Mouse (Mus musculus): ENCODE data around the gene Cd44. TPM values are rescaled to one million over a fixed set of nuclear protein-coding genes. Genes with fewer than 3 reads are reported as not detected.

Gene Cd44
- polyA plus RNA-seq, 1 experiment = 19.3 TPM

GRCm38 (mm10) chr2:102918301-102918700 lies 16.8 kb upstream of the Cd44 start:
- TF ChIP-seq CTCF (IDR thresholded peaks at IDR 0.05; ENCODE audit: borderline replicate concordance, control insufficient read depth, extremely low read depth, insufficient read depth, low read length, poor library complexity) (no peak), POLR2A (IDR thresholded peaks at IDR 0.05; ENCODE audit: control insufficient read depth, extremely low read depth, insufficient read depth, low read length, poor library complexity) (no peak)
- DNase-seq = no peak
- Histone ChIP-seq H3K4me1 (replicated peaks; ENCODE audit: control insufficient read depth, insufficient read depth, low read length) (peaks cover 14% of the 10 kb centered on the region), H3K27me3 (ENCODE audit: control insufficient read depth, insufficient read depth, low read length) (no peaks in the 10 kb centered on the region), H3K36me3 (ENCODE audit: control insufficient read depth, insufficient read depth, low read length) (no peaks in the 10 kb centered on the region), H3K4me3 (ENCODE audit: control insufficient read depth, insufficient read depth, low read length) (no peak overlapping the region), H3K27ac (ENCODE audit: control insufficient read depth, insufficient read depth, low read length) (no peak overlapping the region)
- 96% methylated on average over 1 of the region's 1 CpGs for WGBS

- Histone ChIP-seq H3K4me1 (replicated peaks; ENCODE audit: control insufficient read depth, insufficient read depth, low read length) (peaks cover 20% of the 10 kb centered on the region), H3K27me3 (ENCODE audit: control insufficient read depth, insufficient read depth, low read length) (no peaks in the 10 kb centered on the region)
Observed at GRCm38 (mm10) chr2:102916596-102916995, 15.1 kb upstream of the Cd44 start.

GRCm38 (mm10) chr2:102914675-102915074 lies 13.2 kb upstream of the Cd44 start:
- TF ChIP-seq POLR2A (IDR thresholded peaks at IDR 0.05; ENCODE audit: control insufficient read depth, extremely low read depth, insufficient read depth, low read length, poor library complexity) (no peak), CTCF (IDR thresholded peaks at IDR 0.05; ENCODE audit: borderline replicate concordance, control insufficient read depth, extremely low read depth, insufficient read depth, low read length, poor library complexity) (no peak)
- Histone ChIP-seq H3K27me3 (ENCODE audit: control insufficient read depth, insufficient read depth, low read length) (no peaks in the 10 kb centered on the region), H3K27ac (ENCODE audit: control insufficient read depth, insufficient read depth, low read length) (no peak overlapping the region), H3K4me3 (ENCODE audit: control insufficient read depth, insufficient read depth, low read length) (no peak overlapping the region), H3K4me1 (replicated peaks; ENCODE audit: control insufficient read depth, insufficient read depth, low read length) (peaks cover 20% of the 10 kb centered on the region), H3K36me3 (ENCODE audit: control insufficient read depth, insufficient read depth, low read length) (no peaks in the 10 kb centered on the region)
- 46% methylated on average over 5 of the region's 5 CpGs for WGBS
- no peak for DNase-seq

More at GRCm38 (mm10) chr2:102916596-102916995, 15.1 kb upstream of the Cd44 start:
- Histone ChIP-seq H3K36me3 (ENCODE audit: control insufficient read depth, insufficient read depth, low read length) (no peaks in the 10 kb centered on the region), H3K27ac (ENCODE audit: control insufficient read depth, insufficient read depth, low read length) (no peak overlapping the region), H3K4me3 (ENCODE audit: control insufficient read depth, insufficient read depth, low read length) (no peak overlapping the region)
- WGBS = 88% methylated on average over 3 of the region's 3 CpGs
- TF ChIP-seq POLR2A (IDR thresholded peaks at IDR 0.05; ENCODE audit: control insufficient read depth, extremely low read depth, insufficient read depth, low read length, poor library complexity) (no peak), CTCF (IDR thresholded peaks at IDR 0.05; ENCODE audit: borderline replicate concordance, control insufficient read depth, extremely low read depth, insufficient read depth, low read length, poor library complexity) (no peak)
- no peak for DNase-seq

- Histone ChIP-seq H3K27me3 (ENCODE audit: control insufficient read depth, insufficient read depth, low read length) (no peaks in the 10 kb centered on the region), H3K36me3 (ENCODE audit: control insufficient read depth, insufficient read depth, low read length) (no peaks in the 10 kb centered on the region), H3K4me1 (replicated peaks; ENCODE audit: control insufficient read depth, insufficient read depth, low read length) (peaks cover 22% of the 10 kb centered on the region), H3K4me3 (ENCODE audit: control insufficient read depth, insufficient read depth, low read length) (no peak overlapping the region), H3K27ac (ENCODE audit: control insufficient read depth, insufficient read depth, low read length) (no peak overlapping the region)
- TF ChIP-seq CTCF (IDR thresholded peaks at IDR 0.05; ENCODE audit: borderline replicate concordance, control insufficient read depth, extremely low read depth, insufficient read depth, low read length, poor library complexity) (no peak), POLR2A (IDR thresholded peaks at IDR 0.05; ENCODE audit: control insufficient read depth, extremely low read depth, insufficient read depth, low read length, poor library complexity) (no peak)
- 77% methylated on average over 11 of the region's 11 CpGs for WGBS
- no peak for DNase-seq
Observed at GRCm38 (mm10) chr2:102913833-102914545, 12.5 kb upstream of the Cd44 start.

GRCm38 (mm10) chr2:102912951-102913350 lies 11.5 kb upstream of the Cd44 start:
- H3K27ac ChIP-seq (ENCODE audit: control insufficient read depth, insufficient read depth, low read length) = no peak overlapping the region; the same call in 1 of the 2 replicates
- H3K4me1 ChIP-seq (replicated peaks; ENCODE audit: control insufficient read depth, insufficient read depth, low read length) = peaks cover 22% of the 10 kb centered on the region
- no peak overlapping the region for H3K4me3 ChIP-seq (ENCODE audit: control insufficient read depth, insufficient read depth, low read length)
- H3K36me3 ChIP-seq (ENCODE audit: control insufficient read depth, insufficient read depth, low read length) = no peaks in the 10 kb centered on the region
- 31% methylated on average over 2 of the region's 2 CpGs for WGBS
- no peaks in the 10 kb centered on the region for H3K27me3 ChIP-seq (ENCODE audit: control insufficient read depth, insufficient read depth, low read length)
- DNase-seq = peak; percentile 41
- TF ChIP-seq CTCF (IDR thresholded peaks at IDR 0.05; ENCODE audit: borderline replicate concordance, control insufficient read depth, extremely low read depth, insufficient read depth, low read length, poor library complexity) (no peak), POLR2A (IDR thresholded peaks at IDR 0.05; ENCODE audit: control insufficient read depth, extremely low read depth, insufficient read depth, low read length, poor library complexity) (no peak)

- 75% methylated on average over 3 of the region's 3 CpGs for WGBS
- Histone ChIP-seq H3K4me3 (ENCODE audit: control insufficient read depth, insufficient read depth, low read length) (no peak overlapping the region), H3K27ac (ENCODE audit: control insufficient read depth, insufficient read depth, low read length) (0 out of 2 replicates have a peak overlapping the region, but pooled peaks have one; percentile 2), H3K36me3 (ENCODE audit: control insufficient read depth, insufficient read depth, low read length) (no peaks in the 10 kb centered on the region), H3K4me1 (replicated peaks; ENCODE audit: control insufficient read depth, insufficient read depth, low read length) (peaks cover 22% of the 10 kb centered on the region), H3K27me3 (ENCODE audit: control insufficient read depth, insufficient read depth, low read length) (no peaks in the 10 kb centered on the region)
- TF ChIP-seq CTCF (IDR thresholded peaks at IDR 0.05; ENCODE audit: borderline replicate concordance, control insufficient read depth, extremely low read depth, insufficient read depth, low read length, poor library complexity) = no peak
- TF ChIP-seq POLR2A (IDR thresholded peaks at IDR 0.05; ENCODE audit: control insufficient read depth, extremely low read depth, insufficient read depth, low read length, poor library complexity) = no peak
- DNase-seq = no peak
Observed at GRCm38 (mm10) chr2:102912469-102912868, 11.0 kb upstream of the Cd44 start.

Measured in thymus, adult 2 months (tissue).